Comparison of ENCODE assay signal across 23 mouse cellular contexts in genomic region chr3:88555731-88556130, GRCm38 (mm10). TPM values are rescaled to one million over a fixed set of nuclear protein-coding genes. Genes with fewer than 3 reads are reported as not detected.
DNase-seq lines count a peak whose midpoint lies in the region; ATAC-seq and TF ChIP-seq lines count a peak whose summit lies in the region.
"Had no signal": no experiment of that assay in that cellular context is flagged by ENCODE, and none has a peak within 500 bp of the region (broad histone marks: within the 10 kb centered on the region; RNA-seq: fewer than 3 reads in every experiment).

No protein-coding gene starts in this region.

- peaks cover 23% of the 10 kb centered on the region for H3K4me1 ChIP-seq in heart, embryonic 15.5 days (replicated peaks)
- H3K4me1 ChIP-seq in midbrain, embryonic 11.5 days (ENCODE audit: control insufficient read depth, insufficient read depth, low read length), result peaks cover 13% of the 10 kb centered on the region
- H3K4me1 ChIP-seq in midbrain, embryonic 13.5 days (replicated peaks), result peaks cover 37% of the 10 kb centered on the region
- peaks cover 26% of the 10 kb centered on the region for H3K4me1 ChIP-seq in embryonic facial prominence, embryonic 13.5 days
- H3K4me1 ChIP-seq in liver, embryonic 15.5 days (replicated peaks), result peaks cover 44% of the 10 kb centered on the region

- H3K27me3 ChIP-seq in heart, embryonic 15.5 days, result no peaks in the 10 kb centered on the region
- no peaks in the 10 kb centered on the region for H3K27me3 ChIP-seq in midbrain, embryonic 11.5 days (ENCODE audit: control insufficient read depth, insufficient read depth, low read length)
- H3K27me3 ChIP-seq in midbrain, embryonic 13.5 days, result no peaks in the 10 kb centered on the region
- no peaks in the 10 kb centered on the region for H3K27me3 ChIP-seq in embryonic facial prominence, embryonic 13.5 days
- H3K27me3 ChIP-seq in liver, embryonic 15.5 days, result no peaks in the 10 kb centered on the region
- H3K27me3 ChIP-seq: limb, embryonic 15.5 days; stomach, embryonic 15.5 days had no signal

- H3K27ac ChIP-seq in heart, embryonic 15.5 days, result no peak overlapping the region
- H3K27ac ChIP-seq in midbrain, embryonic 11.5 days (ENCODE audit: low read depth, low read length), result no peak overlapping the region
- H3K27ac ChIP-seq in midbrain, embryonic 13.5 days, result no peak overlapping the region
- no peak overlapping the region for H3K27ac ChIP-seq in embryonic facial prominence, embryonic 13.5 days
- H3K27ac ChIP-seq in liver, embryonic 15.5 days (replicated peaks), result no peak overlapping the region
- no peak overlapping the region for H3K27ac ChIP-seq in layer of hippocampus, adult 2 months
- H3K27ac ChIP-seq: left cerebral cortex, adult 2 months; limb, embryonic 15.5 days; stomach, embryonic 15.5 days had no signal

- H3K4me3 ChIP-seq in heart, embryonic 15.5 days, result no peak overlapping the region
- H3K4me3 ChIP-seq in midbrain, embryonic 11.5 days (ENCODE audit: low read depth, low read length), result no peak overlapping the region
- no peak overlapping the region for H3K4me3 ChIP-seq in midbrain, embryonic 13.5 days (replicated peaks)
- no peak overlapping the region for H3K4me3 ChIP-seq in embryonic facial prominence, embryonic 13.5 days
- no peak overlapping the region for H3K4me3 ChIP-seq in liver, embryonic 15.5 days (replicated peaks)
- H3K4me3 ChIP-seq in layer of hippocampus, adult 2 months, result no peak overlapping the region
- H3K4me3 ChIP-seq: left cerebral cortex, adult 2 months; limb, embryonic 15.5 days; stomach, embryonic 15.5 days had no signal

- H3K4me2 ChIP-seq in heart, embryonic 15.5 days, result no peak overlapping the region
- H3K4me2 ChIP-seq in midbrain, embryonic 11.5 days, result no peak overlapping the region
- no peak overlapping the region for H3K4me2 ChIP-seq in midbrain, embryonic 13.5 days (replicated peaks)
- H3K4me2 ChIP-seq in embryonic facial prominence, embryonic 13.5 days, result no peak overlapping the region
- H3K4me2 ChIP-seq in liver, embryonic 15.5 days, result peak overlapping the region; percentile 99; the same call in 1 of the 2 replicates
- H3K4me2 ChIP-seq: limb, embryonic 15.5 days had no signal

- DNase-seq in heart, postnatal 10 days, result no peak
- peak; percentile 53 for DNase-seq in midbrain, embryonic 11.5 days (ENCODE audit: low spot score, missing footprints)
- DNase-seq in layer of hippocampus, adult 2 months (ENCODE audit: low spot score in 2 of 2), result no peak
- no peak for DNase-seq in left cerebral cortex, adult 18-20 months (ENCODE audit: low spot score in 2 of 2)
- DNase-seq: adrenal gland, postnatal 25 days; cerebellum, postnatal 10 days; embryo, embryonic 11 days; gastrocnemius, postnatal 36 days; kidney, adult 9 months; retina, postnatal 1 day; spleen, adult 18-20 months; thymus, postnatal 36 days had no signal

- peaks cover 52% of the 10 kb centered on the region for H3K36me3 ChIP-seq in heart, embryonic 15.5 days
- peaks cover 30% of the 10 kb centered on the region for H3K36me3 ChIP-seq in midbrain, embryonic 11.5 days (ENCODE audit: control insufficient read depth, insufficient read depth, low read length)
- H3K36me3 ChIP-seq in midbrain, embryonic 13.5 days, result peaks cover 54% of the 10 kb centered on the region
- H3K36me3 ChIP-seq in embryonic facial prominence, embryonic 13.5 days, result peaks cover 53% of the 10 kb centered on the region
- peaks cover 52% of the 10 kb centered on the region for H3K36me3 ChIP-seq in liver, embryonic 15.5 days (replicated peaks)

- no peaks in the 10 kb centered on the region for H3K9me3 ChIP-seq in heart, embryonic 15.5 days (replicated peaks)
- H3K9me3 ChIP-seq in midbrain, embryonic 11.5 days (ENCODE audit: control insufficient read depth, low read length), result no peaks in the 10 kb centered on the region
- H3K9me3 ChIP-seq in midbrain, embryonic 13.5 days, result no peaks in the 10 kb centered on the region
- H3K9me3 ChIP-seq in embryonic facial prominence, embryonic 13.5 days, result no peaks in the 10 kb centered on the region
- no peaks in the 10 kb centered on the region for H3K9me3 ChIP-seq in liver, embryonic 15.5 days (replicated peaks)
- H3K9me3 ChIP-seq: limb, embryonic 15.5 days; stomach, embryonic 15.5 days had no signal

- peak overlapping the region; percentile 34; the same call in 1 of the 2 replicates for H3K9ac ChIP-seq in heart, embryonic 15.5 days
- H3K9ac ChIP-seq in midbrain, embryonic 11.5 days (ENCODE audit: low read length), result no peak overlapping the region
- no peak overlapping the region; the same call in 1 of the 2 replicates for H3K9ac ChIP-seq in midbrain, embryonic 13.5 days (replicated peaks)
- H3K9ac ChIP-seq in embryonic facial prominence, embryonic 13.5 days, result peak overlapping the region; percentile 46; the same call in 1 of the 2 replicates
- no peak overlapping the region for H3K9ac ChIP-seq in liver, embryonic 15.5 days
- H3K9ac ChIP-seq: limb, embryonic 15.5 days; stomach, embryonic 15.5 days had no signal

- intact Hi-C loops in heart, postnatal 10 days (cut with DNase I), result no loop called here

- TF ChIP-seq CTCF in layer of hippocampus, adult 2 months (conservative IDR thresholded peaks at IDR 0.05), result no peak

- ATAC-seq in heart, embryonic 15.5 days (replicated peaks; ENCODE audit: insufficient number of reproducible peaks, insufficient read depth, low FRiP score, low read depth), result no peak
- no peak for ATAC-seq in midbrain, embryonic 11.5 days (ENCODE audit: low FRiP score)
- no peak for ATAC-seq in midbrain, embryonic 13.5 days
- ATAC-seq in embryonic facial prominence, embryonic 13.5 days (ENCODE audit: insufficient number of reproducible peaks, insufficient read depth, low FRiP score, low TSS enrichment, low read depth), result no peak
- ATAC-seq in liver, embryonic 15.5 days (ENCODE audit: insufficient read depth), result no peak
- ATAC-seq: activated CD4-positive, CD25-positive, alpha-beta regulatory T cell, adult 4 months; CD4-positive, CD25-positive, alpha-beta regulatory T cell, adult 4 months; lung, postnatal 0 days had no signal

- WGBS in heart, embryonic 15.5 days, result 98% methylated on average over 6 of the region's 6 CpGs
- 98% methylated on average over 6 of the region's 6 CpGs for WGBS in midbrain, embryonic 11.5 days
- WGBS in midbrain, embryonic 13.5 days, result 98% methylated on average over 6 of the region's 6 CpGs
- 95% methylated on average over 6 of the region's 6 CpGs for WGBS in embryonic facial prominence, embryonic 13.5 days
- WGBS in liver, embryonic 15.5 days (ENCODE audit: insufficient replicate concordance), result 89% methylated on average over 6 of the region's 6 CpGs

RNA-seq across cellular contexts. Expression of gene Ubqln4, which starts 2.2 kb away (rescaled TPM):
- 30.0 and 34.9 TPM in 2 replicates for polyA plus RNA-seq in heart, embryonic 15.5 days (2015; fragmentation: Nextera tagmentation; extraction: Ambion mirVana)
- total RNA-seq in heart, postnatal 10 days (2021), result 10 to 100 TPM; 56.5 to 57.2 TPM
- polyA plus RNA-seq in midbrain, embryonic 11.5 days (2014; fragmentation: Nextera tagmentation; extraction: Ambion mirVana), result 72.4 and 73.0 TPM in 2 replicates
- polyA plus RNA-seq in midbrain, embryonic 13.5 days (2015; fragmentation: Nextera tagmentation; extraction: Ambion mirVana), result 39.1 and 46.7 TPM in 2 replicates
- 43.0 and 44.6 TPM in 2 replicates for polyA plus RNA-seq in embryonic facial prominence, embryonic 13.5 days (2015; fragmentation: Nextera tagmentation; extraction: Ambion mirVana)
- polyA plus RNA-seq in liver, embryonic 15.5 days (2015; fragmentation: Nextera tagmentation; extraction: Ambion mirVana), result 19.8 and 20.4 TPM in 2 replicates
- total RNA-seq in layer of hippocampus, adult 2 months (2021), result 100 to 1,000 TPM; 110 to 116 TPM
- total RNA-seq in left cerebral cortex, adult 18-20 months (2021), result 100 to 1,000 TPM; 143 to 147 TPM

RNA-seq across cellular contexts. Expression of gene Lamtor2, which starts 2.9 kb away (rescaled TPM):
- polyA plus RNA-seq in heart, embryonic 15.5 days (2015; fragmentation: Nextera tagmentation; extraction: Ambion mirVana), result 119 and 144 TPM in 2 replicates
- total RNA-seq in heart, postnatal 10 days (2021), result 10 to 100 TPM; 87.3 to 94.0 TPM
- 87.2 and 103 TPM in 2 replicates for polyA plus RNA-seq in midbrain, embryonic 11.5 days (2014; fragmentation: Nextera tagmentation; extraction: Ambion mirVana)
- 181 and 182 TPM in 2 replicates for polyA plus RNA-seq in midbrain, embryonic 13.5 days (2015; fragmentation: Nextera tagmentation; extraction: Ambion mirVana)
- 164 and 169 TPM in 2 replicates for polyA plus RNA-seq in embryonic facial prominence, embryonic 13.5 days (2015; fragmentation: Nextera tagmentation; extraction: Ambion mirVana)
- 104 and 112 TPM in 2 replicates for polyA plus RNA-seq in liver, embryonic 15.5 days (2015; fragmentation: Nextera tagmentation; extraction: Ambion mirVana)
- total RNA-seq in layer of hippocampus, adult 2 months (2021), result 100 to 1,000 TPM in 1 of 2 experiments, 10 to 100 TPM in 1; 96.0 to 106 TPM
- 100 to 1,000 TPM; 104 to 115 TPM for total RNA-seq in left cerebral cortex, adult 18-20 months (2021)

RNA-seq across cellular contexts. Expression of gene Rab25, which starts 7.6 kb away (rescaled TPM):
- 0.92 and 4.0 TPM in 2 replicates for polyA plus RNA-seq in heart, embryonic 15.5 days (2015; fragmentation: Nextera tagmentation; extraction: Ambion mirVana)
- not detected for total RNA-seq in heart, postnatal 10 days (2021)
- 0.25 and 0.86 TPM in 2 replicates for polyA plus RNA-seq in midbrain, embryonic 11.5 days (2014; fragmentation: Nextera tagmentation; extraction: Ambion mirVana)
- not detected in 2 replicates for polyA plus RNA-seq in midbrain, embryonic 13.5 days (2015; fragmentation: Nextera tagmentation; extraction: Ambion mirVana)
- polyA plus RNA-seq in embryonic facial prominence, embryonic 13.5 days (2015; fragmentation: Nextera tagmentation; extraction: Ambion mirVana), result 18.6 and 19.5 TPM in 2 replicates
- polyA plus RNA-seq in liver, embryonic 15.5 days (2015; fragmentation: Nextera tagmentation; extraction: Ambion mirVana), result 0.53 TPM in 1 of 2 replicates, not detected in the other
- not detected for total RNA-seq in layer of hippocampus, adult 2 months (2021)
- total RNA-seq in left cerebral cortex, adult 18-20 months (2021), result not detected
- total RNA-seq: adrenal gland, postnatal 25 days; gastrocnemius, postnatal 36 days; layer of hippocampus, adult 18-20 months; left cerebral cortex, adult 2 months had no signal
- polyA plus RNA-seq: activated CD4-positive, CD25-positive, alpha-beta regulatory T cell, adult 4 months; CD4-positive, CD25-positive, alpha-beta regulatory T cell, adult 4 months had no signal

RNA-seq across cellular contexts. Expression of gene Ssr2, which starts 19.9 kb away (rescaled TPM):
- polyA plus RNA-seq in heart, embryonic 15.5 days (2015; fragmentation: Nextera tagmentation; extraction: Ambion mirVana), result 164 and 178 TPM in 2 replicates
- total RNA-seq in heart, postnatal 10 days (2021), result 100 to 1,000 TPM; 127 to 130 TPM
- polyA plus RNA-seq in midbrain, embryonic 11.5 days (2014; fragmentation: Nextera tagmentation; extraction: Ambion mirVana), result 154 and 157 TPM in 2 replicates
- polyA plus RNA-seq in midbrain, embryonic 13.5 days (2015; fragmentation: Nextera tagmentation; extraction: Ambion mirVana), result 142 and 148 TPM in 2 replicates
- 259 and 274 TPM in 2 replicates for polyA plus RNA-seq in embryonic facial prominence, embryonic 13.5 days (2015; fragmentation: Nextera tagmentation; extraction: Ambion mirVana)
- polyA plus RNA-seq in liver, embryonic 15.5 days (2015; fragmentation: Nextera tagmentation; extraction: Ambion mirVana), result 190 and 206 TPM in 2 replicates
- 10 to 100 TPM; 86.8 to 91.6 TPM for total RNA-seq in layer of hippocampus, adult 2 months (2021)
- 10 to 100 TPM; 87.6 to 89.5 TPM for total RNA-seq in left cerebral cortex, adult 18-20 months (2021)

RNA-seq across cellular contexts. Expression of gene Mex3a, which starts 23.5 kb away (rescaled TPM):
- polyA plus RNA-seq in heart, embryonic 15.5 days (2015; fragmentation: Nextera tagmentation; extraction: Ambion mirVana), result 6.5 and 8.0 TPM in 2 replicates
- total RNA-seq in heart, postnatal 10 days (2021), result 1 to 10 TPM; 3.4 to 6.3 TPM
- 44.5 and 45.1 TPM in 2 replicates for polyA plus RNA-seq in midbrain, embryonic 11.5 days (2014; fragmentation: Nextera tagmentation; extraction: Ambion mirVana)
- polyA plus RNA-seq in midbrain, embryonic 13.5 days (2015; fragmentation: Nextera tagmentation; extraction: Ambion mirVana), result 49.5 and 51.5 TPM in 2 replicates
- polyA plus RNA-seq in embryonic facial prominence, embryonic 13.5 days (2015; fragmentation: Nextera tagmentation; extraction: Ambion mirVana), result 32.2 and 33.4 TPM in 2 replicates
- 0.60 and 0.67 TPM in 2 replicates for polyA plus RNA-seq in liver, embryonic 15.5 days (2015; fragmentation: Nextera tagmentation; extraction: Ambion mirVana)
- total RNA-seq in layer of hippocampus, adult 2 months (2021), result 1 to 10 TPM; 2.8 to 3.7 TPM
- total RNA-seq in left cerebral cortex, adult 18-20 months (2021), result 1 to 10 TPM; 2.7 to 3.1 TPM

Comparison
In these comparisons a context has a peak if more than half of its experiments do, and no peak if none do; other contexts are left out.
1. H3K9ac ChIP-seq: peak in heart, embryonic 15.5 days (single experiment) and embryonic facial prominence, embryonic 13.5 days (single experiment); none in midbrain, embryonic 11.5 days (single experiment), midbrain, embryonic 13.5 days (single experiment) and liver, embryonic 15.5 days (single experiment).